Mouse (Mus musculus): ENCODE measurements around the gene Scgb2b7.
"Not testable (repeated sequence)": the region's sequence is repeated elsewhere in the genome, so short reads cannot be mapped to it uniquely, and the experiment has no call there.

Scgb2b7 gene

DNA sequence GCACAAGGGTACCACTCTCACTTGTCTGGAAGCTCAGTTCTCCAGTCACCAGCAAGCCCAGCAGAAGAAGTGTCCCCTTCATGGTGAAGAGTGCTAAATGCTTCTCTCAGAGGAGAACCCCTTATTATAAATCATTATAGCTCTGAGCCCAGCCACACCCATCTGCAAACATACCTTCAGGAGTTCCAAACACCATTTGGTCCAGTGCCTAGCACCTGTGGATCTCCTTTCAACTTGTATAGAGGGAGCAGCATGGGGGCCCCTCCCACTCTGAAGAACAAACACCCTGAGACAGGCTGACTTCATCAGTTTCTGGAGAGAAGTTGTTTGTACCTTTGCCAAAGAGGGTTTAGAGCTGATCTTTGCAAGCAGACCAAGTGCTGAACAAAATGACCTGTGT, at the start of gene Scgb2b7:
Gene Scgb2b7, minus strand, starts transcription at position 101 of the 400 bp plus-strand sequence.
- DNase-seq (ENCODE audit: low read depth, low spot score): not testable (repeated sequence)

DNA sequence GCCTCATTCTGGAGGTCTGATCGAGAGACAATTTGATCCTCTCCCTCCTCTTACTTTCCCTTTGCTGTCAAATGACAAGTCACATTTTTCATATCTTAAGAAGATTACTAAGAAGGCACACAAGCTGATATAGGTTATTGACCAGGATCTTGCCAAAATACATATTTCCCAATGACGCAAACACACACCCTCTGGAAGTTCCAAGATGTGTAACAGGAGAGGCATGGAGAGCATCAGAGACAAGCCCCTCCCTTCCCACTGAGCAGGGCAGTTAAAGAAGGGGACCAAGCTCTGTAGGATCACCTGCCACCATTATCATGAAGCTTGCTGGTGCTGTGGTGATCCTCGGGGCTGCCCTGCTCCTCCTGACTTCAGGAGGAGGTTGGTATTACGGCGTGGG, 6.8 kb upstream of the Scgb2b7 start, which contains the start of gene Scgb1b7:
Gene Scgb1b7, plus strand, starts transcription at position 301 of the 400 bp plus-strand sequence.
- DNase-seq (ENCODE audit: low read depth, low spot score): not testable (repeated sequence)
